Mouse (Mus musculus) G1E (cell line): ENCODE measurements around the gene Glis2.

ENCODE experiments used
- CTCF ChIP-seq: IDR thresholded peaks from 2 replicates; pipeline ENCODE4 v1.5.1; 2012; ENCODE audit warnings: low read depth, low read length, inconsistent platforms, mixed read lengths
- GATA1 ChIP-seq: IDR thresholded peaks from 2 replicates; pipeline ENCODE4 v1.6.1; 2012; ENCODE audit warnings: borderline replicate concordance, low read length, inconsistent platforms, mixed read lengths
- GATA2 ChIP-seq: IDR thresholded peaks from 2 replicates; pipeline ENCODE4 v1.6.1; 2012; ENCODE audit warnings: low read depth, low read length, inconsistent platforms, borderline replicate concordance
- TAL1 ChIP-seq: conservative IDR thresholded peaks from 2 replicates; pipeline ENCODE4 v1.6.1; 2012; ENCODE audit warnings: low read depth, low read length, inconsistent platforms, mixed read lengths

- no peak for TF ChIP-seq CTCF
- no peak for TF ChIP-seq GATA1
- TF ChIP-seq TAL1: no peak
- TF ChIP-seq GATA2: no peak
Observed at GRCm38 (mm10) chr16:4587516-4588210, 6.8 kb upstream of the Glis2 start.
